Mouse (Mus musculus) R1 (cell line): ENCODE data around the gene Patl1.
"Not testable (repeated sequence)": the region's sequence is repeated elsewhere in the genome, so short reads cannot be mapped to it uniquely, and the experiment has no call there.

Experiments
- DNase-seq: peaks from one replicate; pipeline ENCODE4 v3.0.0-alpha.2; 2018; ENCODE audit warnings: low read depth, low spot score

Patl1 gene

DNA sequence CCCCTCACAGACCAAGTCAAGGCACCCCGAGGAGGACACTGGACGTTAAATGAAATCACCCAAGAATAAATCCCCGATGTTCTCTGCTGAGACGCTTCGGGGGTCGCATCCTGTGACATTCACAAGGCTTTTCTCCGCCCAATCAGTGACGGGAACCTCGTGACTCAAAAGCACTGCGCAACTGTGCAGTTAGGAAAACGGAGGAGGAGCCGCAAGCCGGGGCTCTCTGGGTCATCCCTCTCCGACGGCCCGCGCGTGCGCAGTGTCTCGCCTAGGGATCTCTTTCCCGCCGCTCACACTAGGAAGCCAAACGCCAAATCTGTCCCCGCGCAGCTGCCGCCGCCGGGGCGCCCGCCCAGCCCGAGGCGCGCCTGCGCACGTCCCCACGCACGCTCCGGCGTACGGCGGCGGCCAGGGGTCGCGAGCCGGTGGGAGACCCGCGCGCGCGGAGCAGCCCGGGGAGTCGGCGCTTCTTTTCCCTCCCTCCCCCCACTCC, at the start of gene Patl1:
TSS of gene Patl1 (plus strand) at position 363 of the 496 bp plus-strand sequence.
- DNase-seq, result peak; percentile 98

DNA sequence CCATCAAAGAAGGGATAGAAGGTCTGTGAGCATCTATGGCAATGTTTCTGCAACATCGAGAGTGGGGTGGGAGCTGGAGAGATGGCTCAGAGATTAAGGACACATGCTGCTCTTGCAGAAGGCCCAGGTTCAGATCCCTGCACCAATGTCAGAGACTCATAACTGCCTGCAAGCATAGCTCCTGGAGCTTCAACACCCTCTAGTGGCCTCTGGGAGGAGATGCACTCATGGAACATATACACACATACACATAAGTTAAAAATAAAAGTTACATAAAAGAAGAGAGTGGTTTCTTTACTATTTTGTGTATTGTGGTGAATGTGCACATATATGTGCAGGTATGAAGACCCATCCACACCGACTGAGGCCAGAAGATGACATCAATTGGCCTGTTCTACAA, 44.4 kb upstream of the Patl1 start:
- peak; percentile 71 for DNase-seq

DNA sequence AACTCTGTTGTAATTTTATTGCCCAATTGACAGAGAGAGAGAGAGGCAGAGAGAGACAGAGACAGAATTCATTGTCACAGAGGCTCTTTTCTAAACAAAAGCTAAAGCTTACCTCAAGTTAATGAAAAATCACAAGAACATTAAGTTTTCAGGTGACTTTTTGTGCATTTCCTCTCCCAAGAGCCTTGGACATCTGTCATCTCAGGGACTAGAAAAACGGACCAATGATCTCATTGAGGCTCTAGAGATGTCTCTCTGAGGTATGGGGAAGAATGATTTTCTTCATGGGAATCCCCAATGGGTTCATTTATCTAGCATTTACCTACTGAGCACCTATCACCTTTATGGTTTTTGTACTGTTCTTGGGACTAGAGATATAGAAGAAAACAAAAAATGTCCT, 37.2 kb upstream of the Patl1 start, which contains the start of gene Olfr1419:
TSS of gene Olfr1419 (minus strand) at position 101 of the 400 bp plus-strand sequence.
- DNase-seq, result no peak

DNA sequence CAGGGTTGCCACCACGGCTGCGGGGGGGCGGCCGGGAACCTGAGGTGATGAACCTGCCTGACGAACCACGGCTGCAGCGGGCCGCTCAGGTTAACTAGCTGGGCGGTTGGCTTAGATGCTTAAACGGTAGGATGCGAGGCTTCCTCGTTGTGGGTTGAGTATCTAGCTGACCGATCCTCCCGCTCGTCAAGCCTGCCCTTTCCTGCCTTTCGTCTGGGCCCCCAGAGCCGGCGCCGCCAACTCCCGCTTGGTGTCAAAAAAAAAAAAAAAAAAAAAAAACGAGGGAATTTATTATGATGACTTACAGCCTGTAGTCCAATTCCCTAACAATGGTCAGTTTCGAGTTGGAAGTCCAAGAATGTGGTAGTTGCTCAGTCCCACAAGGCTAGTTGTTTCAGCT, 33.8 kb upstream of the Patl1 start:
- DNase-seq, result not testable (repeated sequence)

DNA sequence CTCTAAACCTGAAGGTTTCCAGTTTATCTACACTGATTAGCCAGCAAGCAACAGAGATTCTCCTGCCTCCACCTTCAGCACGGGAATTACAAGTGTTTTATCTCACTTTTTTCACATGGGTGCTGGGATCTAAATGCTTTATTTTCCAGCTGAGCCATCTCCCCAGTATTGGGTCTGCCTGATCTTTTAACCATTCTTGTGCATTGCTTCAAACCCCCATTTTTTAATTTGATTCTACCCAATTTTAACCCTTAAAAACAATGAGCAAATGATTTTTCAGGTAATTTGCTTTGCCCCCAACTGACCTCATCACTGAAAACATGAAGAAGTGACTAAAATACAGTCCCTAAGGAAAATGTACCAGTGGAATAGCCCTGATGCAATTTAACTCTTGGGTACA, 25.9 kb upstream of the Patl1 start, which contains the start of gene Olfr1420:
TSS of gene Olfr1420 (plus strand) at position 301 of the 400 bp plus-strand sequence.
- no peak for DNase-seq

DNA sequence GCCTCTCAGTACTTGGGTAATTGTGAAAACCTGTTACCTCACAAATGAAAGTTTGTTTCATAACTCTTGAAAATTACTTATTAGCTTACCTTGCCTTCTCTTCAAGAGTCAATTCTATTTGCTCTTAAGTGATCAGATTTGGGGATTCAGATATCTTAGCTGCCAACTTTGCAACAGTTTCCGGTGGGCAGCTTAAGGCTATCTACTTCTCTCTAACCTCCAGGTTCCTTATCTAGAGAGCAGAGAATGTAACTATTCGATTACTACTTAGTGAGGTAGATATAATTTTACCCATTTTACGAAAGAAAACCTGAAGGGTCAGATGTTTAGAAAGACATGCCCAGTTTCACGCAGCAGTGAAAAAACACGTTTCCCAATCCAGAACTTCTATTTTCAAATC, 1.2 kb upstream of the Patl1 start:
- DNase-seq, result no peak

DNA sequence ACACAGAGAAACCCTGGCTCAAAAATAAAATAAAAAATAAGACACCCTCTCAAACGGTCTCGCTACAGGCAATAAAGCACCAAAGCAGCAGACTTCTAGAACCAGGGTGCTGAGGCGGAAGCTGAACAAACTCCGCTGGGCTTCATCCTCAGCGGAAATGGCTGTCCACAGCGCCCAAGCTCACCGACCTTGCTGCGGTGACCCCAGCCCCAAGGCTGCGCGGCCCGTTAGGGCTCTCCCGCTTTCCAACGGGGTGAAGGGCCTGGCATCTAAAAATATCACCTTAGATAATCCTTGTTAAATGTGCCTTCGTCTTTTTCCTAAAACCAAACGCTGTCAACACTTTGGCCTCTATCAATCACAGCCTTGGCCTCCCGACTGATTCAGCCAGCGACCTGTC, 596 bp upstream of the Patl1 start:
- DNase-seq, result no peak

DNA sequence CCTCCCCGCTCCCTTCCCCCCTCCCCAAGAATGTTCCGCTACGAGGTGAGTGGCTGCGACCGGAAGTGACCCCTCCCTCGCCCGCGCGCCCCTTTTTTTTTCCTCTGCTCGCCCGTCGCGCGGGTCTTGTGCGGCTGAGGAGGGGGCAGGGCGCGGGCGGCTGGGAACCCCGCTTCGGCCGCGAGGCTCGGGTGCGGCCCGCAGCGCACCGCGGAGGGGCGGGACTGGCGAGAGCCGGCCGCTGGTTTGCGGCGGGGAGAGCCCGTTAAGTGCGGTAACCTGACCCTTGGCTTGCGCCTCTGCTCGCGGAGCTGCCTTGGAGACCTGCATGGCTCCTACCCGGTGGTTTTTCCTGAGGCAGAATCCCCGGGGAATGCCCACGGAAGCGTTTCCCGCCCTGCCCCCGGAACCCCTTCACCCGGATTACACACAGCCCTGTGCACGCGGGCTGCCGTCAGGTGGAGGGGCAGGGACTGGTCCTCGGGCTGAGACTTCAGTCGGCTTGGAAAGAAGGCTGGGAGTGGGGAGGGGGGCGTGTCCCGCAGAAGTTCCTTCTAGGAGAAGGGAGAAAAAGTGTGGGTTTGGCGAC, 428 bp downstream of the Patl1 start:
- peak; percentile 87 for DNase-seq

DNA sequence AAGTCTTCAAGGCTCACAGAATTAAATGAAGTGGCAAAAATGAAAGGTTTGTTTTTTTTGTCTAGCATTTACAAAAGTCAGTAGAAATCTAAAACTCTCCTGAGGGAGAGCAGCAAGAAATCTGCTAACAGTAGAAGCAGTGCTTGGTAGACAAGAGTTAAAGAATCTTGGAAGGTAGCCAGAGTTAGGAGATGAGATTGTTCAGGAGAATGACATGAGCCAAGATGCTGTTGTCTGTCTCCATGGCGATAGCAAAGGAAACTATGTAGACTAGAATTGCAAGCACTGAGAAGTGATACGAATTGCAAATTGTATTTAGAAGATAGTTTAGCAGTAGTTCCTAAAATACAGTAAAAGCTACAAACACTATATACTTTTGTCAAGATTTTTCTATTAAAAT, 3.6 kb downstream of the Patl1 start:
- DNase-seq, result no peak

DNA sequence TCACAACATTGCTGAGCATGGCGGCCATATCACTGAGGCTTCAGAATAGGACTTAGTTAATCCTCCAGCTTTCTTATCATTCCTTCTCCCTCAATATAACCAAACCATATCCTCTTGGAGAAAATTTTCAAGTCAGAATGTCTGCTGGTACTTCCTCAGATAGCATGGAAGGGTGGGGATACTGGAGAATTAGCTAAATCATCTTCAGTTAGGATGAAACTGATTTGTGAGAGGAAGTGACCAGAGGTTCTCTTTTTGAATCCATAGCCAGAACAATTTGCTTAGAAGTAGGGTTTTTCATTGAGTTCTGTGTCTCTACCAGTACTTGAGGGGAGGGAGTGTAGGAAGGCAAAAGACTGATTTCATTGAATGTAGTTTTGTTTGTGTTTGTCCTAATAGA, 9.9 kb downstream of the Patl1 start:
- DNase-seq, result no peak

DNA sequence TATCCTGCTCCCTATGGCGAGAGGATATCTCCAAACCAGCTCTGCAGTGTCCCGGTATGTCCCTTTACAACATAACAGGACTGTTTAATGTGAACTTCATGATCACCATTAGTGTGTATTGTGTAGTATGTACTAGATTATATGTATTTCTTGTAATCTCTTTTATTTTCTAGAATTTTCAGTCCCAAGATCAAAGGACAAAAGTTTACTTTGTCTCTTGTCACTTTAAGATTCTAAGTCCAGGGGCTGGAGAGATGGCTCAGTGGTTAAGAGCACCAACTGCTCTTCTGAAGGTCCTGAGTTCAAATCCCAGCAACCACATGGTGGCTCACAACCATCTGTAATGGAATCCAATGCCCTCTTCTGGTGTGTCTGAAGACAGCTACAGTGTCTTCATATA, 10.3 kb downstream of the Patl1 start:
- DNase-seq, result not testable (repeated sequence)

DNA sequence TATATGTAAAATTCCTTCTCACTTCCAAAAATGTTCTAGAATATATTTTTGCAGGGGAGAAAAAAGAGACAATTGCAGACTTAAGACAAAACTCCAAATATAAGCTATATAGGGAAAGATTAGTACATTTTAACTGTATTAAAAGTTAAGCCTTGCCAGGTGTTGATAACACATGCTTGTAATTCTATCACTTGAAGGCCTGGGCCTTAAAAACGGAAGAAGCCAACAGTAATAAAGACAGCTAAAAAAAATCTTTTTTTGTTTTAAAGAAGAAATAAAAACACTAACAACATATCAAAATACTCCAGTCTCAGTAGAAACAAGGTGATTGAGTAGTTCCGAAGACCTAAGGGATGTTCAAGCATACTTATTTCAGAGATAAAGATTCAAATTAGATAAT, 14.2 kb downstream of the Patl1 start:
- DNase-seq, result no peak

DNA sequence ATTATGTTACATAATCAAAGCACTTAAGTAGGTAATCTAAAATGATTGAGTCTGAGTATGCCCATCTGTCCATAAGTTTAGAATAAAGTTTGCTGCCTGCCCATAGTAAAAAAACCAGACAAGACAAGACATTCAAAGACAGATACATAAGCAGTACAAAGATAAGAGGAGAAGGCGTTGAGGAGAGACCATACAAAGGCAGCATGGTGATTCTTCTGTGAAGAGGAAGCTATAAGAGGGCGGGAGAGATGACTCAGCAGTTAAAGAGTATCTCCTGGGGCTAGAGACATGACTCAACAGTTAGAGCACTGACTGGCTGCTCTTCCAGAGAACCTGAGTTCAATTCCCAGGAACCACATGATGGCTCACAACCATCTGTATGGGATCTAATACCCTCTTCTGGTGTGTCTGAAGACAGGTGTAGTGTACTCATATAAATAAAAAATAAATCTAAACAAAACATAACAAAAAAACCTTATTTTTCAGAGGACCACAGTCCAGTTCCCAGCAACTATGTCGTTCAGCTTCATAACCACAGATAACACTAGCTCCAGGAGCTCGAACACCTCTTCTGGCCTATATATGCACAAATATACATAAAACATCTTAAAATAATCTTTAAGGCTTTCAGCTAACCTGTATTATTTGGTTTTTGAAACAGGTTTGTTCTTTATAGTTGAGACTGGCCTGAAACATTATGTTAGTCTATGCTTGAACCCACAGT, 16.0 kb downstream of the Patl1 start:
- peak; percentile 72 for DNase-seq

DNA sequence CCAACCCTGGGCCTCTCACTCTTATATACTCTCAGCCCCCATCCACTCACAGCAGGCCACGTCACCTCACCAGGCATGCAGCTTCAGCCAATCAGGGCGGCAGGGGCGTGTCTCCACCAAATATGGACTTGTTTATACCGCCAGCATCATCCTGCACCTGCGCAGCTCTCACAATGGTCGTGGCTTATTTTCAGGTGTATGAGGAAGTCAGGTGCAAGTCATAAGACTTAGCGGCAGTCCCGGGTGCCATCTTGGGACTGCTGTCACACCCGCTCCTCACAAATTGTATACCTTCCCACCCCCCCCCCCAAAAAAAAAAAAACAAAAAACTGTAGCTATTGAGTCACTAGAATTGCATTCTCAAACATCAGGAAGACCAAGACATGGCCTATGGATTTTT, 34.3 kb downstream of the Patl1 start:
- DNase-seq, result peak; percentile 58

DNA sequence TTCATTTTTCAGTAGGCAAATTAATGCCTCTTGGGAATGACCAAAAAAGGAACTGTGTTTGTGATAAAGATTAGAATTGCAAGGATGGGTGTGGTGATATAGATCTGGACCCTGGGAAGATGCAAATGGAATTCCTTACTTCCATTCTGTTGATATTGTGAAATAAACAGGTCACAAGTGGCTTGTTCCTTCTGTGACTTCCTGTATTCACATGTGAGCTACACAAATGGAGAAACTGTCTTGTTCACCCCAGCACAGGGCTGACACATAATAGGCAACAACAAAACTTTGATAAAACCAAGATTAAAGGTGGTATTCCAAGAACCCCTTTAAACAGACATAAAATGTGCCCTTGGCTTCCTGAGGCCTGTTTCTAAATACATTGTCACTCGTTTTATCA, 37.7 kb downstream of the Patl1 start:
- no peak for DNase-seq

DNA sequence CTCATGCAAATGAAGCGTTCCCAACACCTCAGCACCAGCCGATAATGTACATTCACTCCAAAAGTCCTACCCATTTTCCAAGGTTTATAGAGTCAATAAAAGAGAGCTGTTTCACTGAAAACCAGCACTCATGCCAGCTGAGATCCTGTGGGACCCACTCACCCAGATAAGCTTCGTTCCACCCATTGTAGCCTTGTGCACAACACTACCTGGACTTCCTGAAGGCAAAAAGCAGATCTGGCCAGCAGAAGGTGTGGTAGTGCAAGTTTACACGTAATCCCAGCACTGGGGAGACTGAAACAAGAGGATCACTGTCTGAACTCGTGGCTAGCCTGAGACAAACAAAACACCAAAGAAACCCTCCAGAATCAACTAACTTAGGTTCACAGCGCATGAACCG, 38.5 kb downstream of the Patl1 start:
- DNase-seq, result no peak

DNA sequence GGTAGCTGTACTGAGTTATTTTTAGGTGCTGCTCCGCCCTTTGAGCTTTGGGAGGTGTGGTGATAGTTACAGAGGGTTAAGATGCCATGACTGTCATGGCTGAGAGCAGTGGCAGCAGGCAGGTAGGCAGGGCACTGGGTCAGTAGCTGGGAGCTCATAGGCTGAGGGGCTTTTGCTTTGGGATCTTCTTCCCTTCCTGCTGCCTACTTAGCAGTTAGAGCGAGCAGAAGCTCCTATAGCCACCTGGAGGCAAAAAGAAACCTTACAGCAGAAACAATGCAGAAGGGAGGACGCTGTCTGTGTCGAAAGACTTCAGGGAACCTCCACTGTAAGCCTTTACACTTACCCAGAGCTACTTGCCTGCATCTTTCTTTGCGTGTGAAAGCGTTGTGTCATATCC, 42.0 kb downstream of the Patl1 start:
- DNase-seq, result peak; percentile 52

DNA sequence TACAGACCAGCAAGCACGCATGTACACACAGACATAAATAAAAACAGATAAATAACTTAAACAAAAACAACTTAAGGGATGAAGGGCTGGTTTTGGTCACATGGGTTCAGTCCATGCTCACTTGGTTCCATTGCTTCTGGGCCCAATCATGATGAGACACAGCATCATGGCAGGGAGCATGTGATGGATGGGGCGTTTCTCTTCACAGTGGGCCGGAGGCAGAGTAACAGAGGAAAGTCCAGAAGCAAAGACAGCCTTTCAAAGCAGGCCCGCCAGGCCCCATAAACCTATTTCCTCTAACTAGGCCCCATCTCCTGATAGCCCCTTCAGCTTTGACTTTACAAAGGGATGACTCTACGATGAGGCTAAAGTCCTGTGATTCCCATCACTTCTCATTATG, 44.4 kb downstream of the Patl1 start:
- DNase-seq, result no peak

DNA sequence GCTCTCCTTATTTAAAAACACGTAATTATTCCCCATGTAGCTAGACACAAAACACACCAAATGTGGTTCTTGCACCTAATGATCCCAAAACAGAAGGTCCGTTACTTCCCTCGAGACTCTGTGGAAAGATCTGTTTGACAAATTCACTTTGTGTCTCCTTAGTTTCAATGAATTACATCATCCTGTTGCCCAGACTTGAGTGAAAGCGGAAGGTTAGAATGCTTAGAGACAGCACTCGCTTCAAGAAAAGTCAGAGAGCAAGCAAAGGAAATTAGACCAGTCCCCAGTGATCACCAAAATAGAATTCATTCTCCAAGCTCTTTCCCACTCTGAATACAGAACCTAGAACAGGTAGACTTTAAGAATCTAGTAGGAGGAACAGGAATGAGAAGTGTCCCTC, 45.2 kb downstream of the Patl1 start:
- no peak for DNase-seq

DNA sequence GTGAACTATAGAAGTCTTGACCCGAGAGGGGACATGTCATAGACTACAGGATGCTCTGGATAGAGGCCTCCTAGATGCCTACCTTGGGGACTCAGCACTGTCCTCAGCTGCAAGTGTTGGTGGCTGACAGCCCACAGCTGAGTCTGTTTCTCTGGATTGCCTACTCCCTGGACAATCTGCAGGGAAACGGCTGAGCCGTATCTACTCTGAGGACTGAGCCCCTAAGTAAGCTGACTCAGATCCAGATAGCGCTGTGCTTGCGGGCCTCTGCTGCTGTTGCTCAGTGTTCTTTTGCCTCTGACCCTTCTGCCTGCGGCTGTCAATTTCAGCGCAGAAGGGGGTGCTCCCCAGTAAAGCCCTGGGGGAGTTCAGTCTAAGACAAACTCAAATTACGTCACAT, 45.6 kb downstream of the Patl1 start:
- DNase-seq, result no peak

DNA sequence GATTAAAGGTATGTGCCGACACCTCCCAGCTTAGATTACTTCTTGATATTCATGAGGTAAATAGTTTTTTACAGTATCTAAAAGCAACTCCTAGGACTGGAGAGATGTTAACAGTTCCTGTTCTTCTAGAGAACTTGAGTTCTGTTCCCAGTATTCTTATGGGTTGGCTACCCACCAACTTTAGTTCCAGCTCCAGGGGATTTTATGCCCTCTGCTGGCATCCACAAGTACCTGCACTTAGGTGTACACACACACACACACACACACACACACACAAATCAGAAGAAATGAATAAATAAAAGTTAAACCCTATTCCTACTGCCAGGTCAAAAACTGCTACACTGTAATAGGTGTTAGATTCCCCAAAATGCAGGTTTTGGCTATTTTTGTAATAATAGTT, 52.1 kb downstream of the Patl1 start:
- peak; percentile 46 for DNase-seq

DNA sequence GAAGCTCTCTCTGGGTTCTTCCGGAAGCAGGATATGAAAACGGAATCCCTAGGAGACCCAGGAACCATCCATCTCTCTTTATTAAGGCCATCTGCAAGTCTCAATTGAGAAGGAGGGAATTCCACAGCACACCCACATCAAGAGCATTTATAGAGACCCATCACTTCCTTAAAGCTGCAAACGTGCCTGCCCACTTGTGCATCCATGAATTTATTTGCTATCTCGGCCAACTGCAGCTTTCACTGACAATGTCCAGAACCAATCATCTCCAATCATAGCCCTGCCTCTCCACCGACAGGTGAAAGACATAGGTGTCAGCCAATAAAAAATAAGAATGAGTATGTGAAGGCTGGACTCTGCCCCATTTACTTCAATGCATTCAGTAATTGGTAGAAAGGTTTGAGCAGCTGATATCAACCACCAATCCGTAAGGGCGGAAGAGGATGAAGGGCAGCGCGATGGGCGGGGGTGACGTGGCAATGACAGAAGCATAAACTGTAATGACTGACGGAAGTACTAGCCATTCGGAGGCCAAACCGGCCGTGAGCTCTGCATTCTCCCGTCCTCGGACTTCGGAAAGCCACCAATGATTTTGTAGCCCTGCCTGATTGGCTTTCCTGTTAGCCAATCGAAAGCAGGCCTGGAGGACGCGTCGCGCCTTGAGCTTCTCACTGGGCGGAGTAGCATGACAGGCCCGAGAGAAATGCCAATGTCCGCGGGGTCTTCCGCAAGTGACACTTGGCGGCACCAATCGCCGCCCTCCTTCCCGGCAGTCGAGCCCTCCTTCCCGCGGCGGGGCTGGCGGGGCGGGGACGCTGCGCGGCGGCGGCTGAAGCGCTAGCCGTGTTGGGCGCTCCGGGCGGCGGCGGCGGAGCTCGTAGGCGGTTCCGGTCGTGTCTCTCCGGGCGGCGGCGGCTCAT, 53.1 kb downstream of the Patl1 start, which contains the start of gene Osbp:
TSS of gene Osbp (plus strand) at position 919 of the 920 bp plus-strand sequence.
- peak; percentile 100 for DNase-seq
